Mouse (Mus musculus): ENCODE results near the gene Srpr. TPM values are rescaled to one million over a fixed set of nuclear protein-coding genes. Genes with fewer than 3 reads are reported as not detected.
A peak's percentile ranks its signal among the peaks of the same experiment; 100 is the strongest.

The Srpr gene
- total and polyA plus RNA-seq, 3 experiments: 42.9 to 113 (median 63.5) TPM

GRCm38 (mm10) chr9:35267146-35267975 lies 67.4 kb downstream of the Srpr start, which contains the start of the genes Fam118b and Rpusd4:
Gene Fam118b, minus strand, starts transcription at chr9:35267805.
Gene Rpusd4, plus strand, starts transcription at chr9:35267865.
- Histone ChIP-seq H3K36me3 (ENCODE audit: control insufficient read depth in 1 of 2, insufficient read depth in 2 of 2, low read length in 2 of 2) (peaks cover 2 to 54% of the 10 kb centered on the region in 2 experiments), H3K79me2 (ENCODE audit: control insufficient read depth, insufficient read depth, low read length, poor library complexity) (peaks cover 22% of the 10 kb centered on the region), H3K9me3 (replicated peaks; ENCODE audit: insufficient read depth, low read length) (no peaks in the 10 kb centered on the region), H3K9ac (ENCODE audit: control insufficient read depth, low read depth, low read length, poor library complexity, severe bottlenecking) (peak within 1 kb of the TSS; percentile 98), H3K4me3 (ENCODE audit: control insufficient read depth in 1 of 2, insufficient read depth in 1 of 2, low read depth in 2 of 2, low read length in 2 of 2) (peak within 1 kb of the TSS; percentile 95 to 98), H3K27ac (ENCODE audit: control insufficient read depth, low read depth, low read length) (peak within 1 kb of the TSS; percentile 81), H3K27me3 (ENCODE audit: control insufficient read depth in 1 of 2, insufficient read depth in 2 of 2, low read length in 2 of 2) (no peaks in the 10 kb centered on the region), H3K4me1 (ENCODE audit: control insufficient read depth in 1 of 2, insufficient read depth in 2 of 2, low read length in 2 of 2) (peaks cover 16 to 37% of the 10 kb centered on the region in 2 experiments)
- DNase-seq (ENCODE audit: low read depth, low spot score): peak; percentile 96
- TF ChIP-seq POLR2AphosphoS5 (IDR thresholded peaks at IDR 0.05; ENCODE audit: borderline replicate concordance, low read depth, low read length) (no peak), SIN3A (IDR thresholded peaks at IDR 0.05; ENCODE audit: low read length) (peak; percentile 87), UBTF (IDR thresholded peaks at IDR 0.05; ENCODE audit: borderline replicate concordance, insufficient read depth, low read depth, low read length) (no peak), KAT2A (conservative IDR thresholded peaks at IDR 0.05; ENCODE audit: low read depth, low read length) (no peak; the same call in 1 of the 2 replicates), MAX (IDR thresholded peaks at IDR 0.05; ENCODE audit: low read length) (peak; percentile 97), MAZ (IDR thresholded peaks at IDR 0.05; ENCODE audit: low read depth, low read length) (peak; percentile 92), TBP (IDR thresholded peaks at IDR 0.05; ENCODE audit: low read depth, low read length) (peak; percentile 72), ETS1 (IDR thresholded peaks at IDR 0.05; ENCODE audit: low read depth, low read length) (peak; percentile 53; the same call in 1 of the 2 replicates), POLR2A (IDR thresholded peaks at IDR 0.05; ENCODE audit: control insufficient read depth in 1 of 2, insufficient read depth in 1 of 2, low read depth in 1 of 2, low read length in 2 of 2, poor library complexity in 1 of 2) (peak; percentile 94 to 95), CHD1 (IDR thresholded peaks at IDR 0.05; ENCODE audit: low read depth, low read length) (no peak), RAD21 (IDR thresholded peaks at IDR 0.05; ENCODE audit: low read depth, low read length) (no peak), MEF2A (IDR thresholded peaks at IDR 0.05; ENCODE audit: extremely low read depth, insufficient replicate concordance, low read depth, low read length, poor library complexity, severe bottlenecking) (0 out of 2 replicates have a peak, but pooled peaks have one; percentile 14), MYB (IDR thresholded peaks at IDR 0.05; ENCODE audit: low read depth, low read length) (no peak), RCOR1 (IDR thresholded peaks at IDR 0.05; ENCODE audit: low read depth, low read length) (no peak), POLR2AphosphoS2 (IDR thresholded peaks at IDR 0.05; ENCODE audit: low read length) (peak; percentile 84), USF2 (IDR thresholded peaks at IDR 0.05; ENCODE audit: borderline replicate concordance in 1 of 2, insufficient read depth in 1 of 2, low read depth in 1 of 2, low read length in 2 of 2) (peak; percentile 93 to 99), HCFC1 (IDR thresholded peaks at IDR 0.05; ENCODE audit: low read depth, low read length) (peak; percentile 82), SMC3 (IDR thresholded peaks at IDR 0.05; ENCODE audit: low read depth, low read length) (no peak), CTCF (IDR thresholded peaks at IDR 0.05 in 2 of 3, conservative IDR thresholded peaks at IDR 0.05 in 1 of 3; ENCODE audit: control insufficient read depth in 1 of 3, insufficient read depth in 1 of 3, low read depth in 2 of 3, low read length in 3 of 3, poor library complexity in 1 of 3, severe bottlenecking in 1 of 3) (no peak), MYC (IDR thresholded peaks at IDR 0.05; ENCODE audit: low read depth, low read length) (no peak), ELF1 (IDR thresholded peaks at IDR 0.05; ENCODE audit: low read depth, low read length) (peak; percentile 58; the same call in 1 of the 2 replicates), GATA1 (IDR thresholded peaks at IDR 0.05; ENCODE audit: low read depth, low read length) (no peak), ZNF384 (IDR thresholded peaks at IDR 0.05; ENCODE audit: low read depth, low read length) (no peak), ZC3H11A (IDR thresholded peaks at IDR 0.05; ENCODE audit: low read depth, low read length) (no peak), TCF12 (IDR thresholded peaks at IDR 0.05; ENCODE audit: low read depth, low read length) (no peak; the same call in 1 of the 2 replicates), NRF1 (IDR thresholded peaks at IDR 0.05; ENCODE audit: insufficient read depth, low read depth, low read length, poor library complexity, severe bottlenecking) (peak; percentile 91), MAFK (IDR thresholded peaks at IDR 0.05; ENCODE audit: borderline replicate concordance, low read depth, low read length) (no peak), USF1 (IDR thresholded peaks at IDR 0.05; ENCODE audit: low read depth, low read length) (peak; percentile 99), TAL1 (IDR thresholded peaks at IDR 0.05; ENCODE audit: low read length) (no peak), ZMIZ1 (IDR thresholded peaks at IDR 0.05; ENCODE audit: low read depth, low read length) (peak; percentile 62), E2F4 (IDR thresholded peaks at IDR 0.05; ENCODE audit: borderline replicate concordance, low read depth, low read length) (no peak), GABPA (IDR thresholded peaks at IDR 0.05; ENCODE audit: low read depth, low read length) (no peak), EP300 (IDR thresholded peaks at IDR 0.05; ENCODE audit: low read depth in 1 of 2, low read length in 2 of 2) (peak in 1 of 2 experiments; percentile 31; a peak in 2 of 4 replicates), JUND (IDR thresholded peaks at IDR 0.05; ENCODE audit: low read depth, low read length) (no peak), CHD2 (IDR thresholded peaks at IDR 0.05; ENCODE audit: low read length) (no peak), NELFE (IDR thresholded peaks at IDR 0.05; ENCODE audit: low read depth, low read length) (peak; percentile 90)

Measured in MEL (cell line).